Mouse (Mus musculus): ENCODE data around the gene Fastk.

Fastk gene

DNA sequence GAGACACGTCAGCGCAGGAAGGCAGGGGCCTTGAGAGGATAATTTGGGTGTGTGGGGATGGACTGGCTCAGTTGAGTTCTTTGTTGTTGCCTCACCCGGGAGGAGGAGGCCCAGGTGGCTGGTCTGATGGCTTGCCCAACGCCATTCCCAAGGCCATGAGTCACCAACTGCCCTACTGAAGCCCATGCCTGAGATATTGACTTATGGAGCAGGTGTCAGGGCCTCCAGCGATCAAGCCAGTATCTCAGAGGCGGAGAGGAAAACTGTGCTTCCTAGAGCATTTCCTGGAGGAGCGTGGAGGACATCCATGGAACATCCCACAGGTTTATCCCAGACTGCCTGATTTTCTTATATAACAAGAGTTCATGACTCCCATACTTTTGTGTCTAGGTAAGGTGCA, 52.4 kb downstream of the Fastk start:
- DNase-seq (ENCODE audit: low spot score in 2 of 2): no peak

DNA sequence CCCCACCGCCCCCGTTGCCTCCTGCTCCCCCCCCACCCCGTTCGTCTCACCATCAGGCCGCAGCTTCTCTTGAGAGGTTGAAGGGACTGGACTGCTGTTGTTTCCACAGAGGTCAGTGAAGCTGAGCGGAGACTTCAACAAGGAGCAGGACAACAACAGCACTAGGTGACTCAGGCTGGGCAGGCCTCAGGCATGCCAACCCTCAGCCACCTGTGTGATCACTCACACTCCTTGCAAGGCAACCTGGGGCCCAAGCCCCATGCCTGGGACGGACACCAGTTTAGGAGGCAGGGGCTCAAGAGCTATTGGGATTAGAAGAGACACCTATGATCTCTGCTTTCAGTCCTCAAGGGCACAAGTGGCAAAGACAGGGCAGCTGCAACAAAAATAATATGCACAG, 53.2 kb downstream of the Fastk start, which contains the start of gene Atg9b:
Gene Atg9b, minus strand, starts transcription at position 280 of the 400 bp plus-strand sequence.
- no peak for DNase-seq (ENCODE audit: low spot score in 2 of 2)

DNA sequence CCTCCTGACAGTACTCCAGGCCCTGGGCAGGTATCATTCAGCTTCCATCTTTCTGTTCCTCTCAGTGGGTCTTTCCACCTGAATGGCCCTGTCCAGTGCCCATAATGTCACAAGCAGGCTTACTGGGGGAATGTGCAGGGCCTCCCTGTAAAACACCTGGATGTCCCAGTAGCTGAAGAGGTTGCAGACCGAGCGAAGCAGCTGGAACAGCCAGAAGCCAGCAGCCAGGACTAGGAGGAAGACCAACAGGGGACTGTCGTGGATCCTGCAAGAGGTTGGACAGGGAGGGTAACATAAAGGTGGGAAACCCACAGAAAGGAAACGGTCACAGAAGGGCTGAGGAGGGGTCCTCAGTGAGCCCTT, 55.4 kb downstream of the Fastk start:
- no peak for DNase-seq (ENCODE audit: low spot score in 2 of 2)

DNA sequence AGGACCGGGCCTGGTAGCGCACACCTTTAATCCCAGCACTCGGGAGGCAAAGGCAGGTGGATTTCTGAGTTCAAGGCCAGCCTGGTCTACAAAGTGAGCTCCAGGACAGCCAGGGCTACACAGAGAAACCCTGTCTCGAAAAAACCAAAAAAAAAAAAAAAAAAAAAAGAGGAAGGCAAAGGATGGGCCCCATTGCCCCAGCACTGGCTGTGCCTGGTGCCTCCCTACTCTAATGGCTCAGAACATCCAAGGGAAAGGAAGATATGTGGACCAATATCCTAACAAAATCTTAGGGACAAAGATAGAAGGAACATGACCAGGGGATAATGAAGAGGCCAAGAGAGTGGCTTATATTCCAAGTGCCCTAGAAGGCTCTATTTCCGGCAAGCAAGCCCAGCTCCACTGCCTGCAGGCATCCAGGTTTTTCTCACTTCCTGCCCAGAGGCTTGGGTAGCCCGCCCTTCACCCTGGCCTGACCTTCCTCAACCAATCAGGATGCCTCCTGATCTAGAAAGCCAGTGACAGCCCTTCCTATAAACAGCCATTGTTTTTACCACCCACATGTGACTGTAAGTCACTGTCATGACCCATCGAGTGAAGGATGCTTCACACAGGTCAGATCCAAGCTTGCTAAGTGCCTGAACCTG, 56.0 kb downstream of the Fastk start:
- DNase-seq (ENCODE audit: low spot score in 2 of 2): no peak

Measured in spleen, postnatal 10 days (tissue).